Mouse (Mus musculus): ENCODE data around the gene Mindy1. TPM values are rescaled to one million over a fixed set of nuclear protein-coding genes. Genes with fewer than 3 reads are reported as not detected.

Mindy1 gene
- polyA plus RNA-seq, 1 experiment, result 60.3 TPM

GRCm38 (mm10) chr3:95307100-95307499, 26.0 kb downstream of the Mindy1 start, which contains the start of gene Anxa9:
Gene Anxa9, minus strand, starts transcription at chr3:95307176.
- peak within 1 kb of the TSS; percentile 50 for H3K4me3 ChIP-seq (ENCODE audit: control insufficient read depth, low read depth, low read length)
- 0 out of 2 replicates have a peak, but pooled peaks have one; percentile 23 for TF ChIP-seq POLR2A (IDR thresholded peaks at IDR 0.05; ENCODE audit: control insufficient read depth, low read depth, low read length)
- no peak for TF ChIP-seq CTCF (IDR thresholded peaks at IDR 0.05; ENCODE audit: control insufficient read depth, insufficient read depth, insufficient replicate concordance, low read depth, low read length)
- peak within 1 kb of the TSS; percentile 66 for H3K27ac ChIP-seq (ENCODE audit: control insufficient read depth, insufficient read depth, low read depth, low read length)
- H3K27me3 ChIP-seq (ENCODE audit: control insufficient read depth, insufficient read depth, low read length), result no peaks in the 10 kb centered on the region
- H3K4me1 ChIP-seq (ENCODE audit: control insufficient read depth, insufficient read depth, low read length), result peaks cover 6% of the 10 kb centered on the region
- H3K36me3 ChIP-seq (ENCODE audit: control insufficient read depth, insufficient read depth, low read length), result no peaks in the 10 kb centered on the region

GRCm38 (mm10) chr3:95310496-95310895, 29.4 kb downstream of the Mindy1 start:
- H3K27me3 ChIP-seq (ENCODE audit: control insufficient read depth, insufficient read depth, low read length), result no peaks in the 10 kb centered on the region

GRCm38 (mm10) chr3:95310968-95311882, 30.1 kb downstream of the Mindy1 start:
- Histone ChIP-seq H3K27me3 (ENCODE audit: control insufficient read depth, insufficient read depth, low read length) (no peaks in the 10 kb centered on the region), H3K36me3 (ENCODE audit: control insufficient read depth, insufficient read depth, low read length) (no peaks in the 10 kb centered on the region), H3K4me1 (ENCODE audit: control insufficient read depth, insufficient read depth, low read length) (peaks cover 16% of the 10 kb centered on the region), H3K4me3 (ENCODE audit: control insufficient read depth, low read depth, low read length) (no peak overlapping the region), H3K27ac (ENCODE audit: control insufficient read depth, insufficient read depth, low read depth, low read length) (no peak overlapping the region)
- TF ChIP-seq POLR2A (IDR thresholded peaks at IDR 0.05; ENCODE audit: control insufficient read depth, low read depth, low read length), result no peak
- peak; percentile 15; the same call in 1 of the 2 replicates for TF ChIP-seq CTCF (IDR thresholded peaks at IDR 0.05; ENCODE audit: control insufficient read depth, insufficient read depth, insufficient replicate concordance, low read depth, low read length)

More at GRCm38 (mm10) chr3:95310496-95310895, 29.4 kb downstream of the Mindy1 start:
- H3K36me3 ChIP-seq (ENCODE audit: control insufficient read depth, insufficient read depth, low read length), result no peaks in the 10 kb centered on the region
- no peak overlapping the region for H3K27ac ChIP-seq (ENCODE audit: control insufficient read depth, insufficient read depth, low read depth, low read length)
- TF ChIP-seq POLR2A (IDR thresholded peaks at IDR 0.05; ENCODE audit: control insufficient read depth, low read depth, low read length) (no peak), CTCF (IDR thresholded peaks at IDR 0.05; ENCODE audit: control insufficient read depth, insufficient read depth, insufficient replicate concordance, low read depth, low read length) (no peak)
- peaks cover 9% of the 10 kb centered on the region for H3K4me1 ChIP-seq (ENCODE audit: control insufficient read depth, insufficient read depth, low read length)
- H3K4me3 ChIP-seq (ENCODE audit: control insufficient read depth, low read depth, low read length), result no peak overlapping the region

- H3K4me3 ChIP-seq (ENCODE audit: control insufficient read depth, low read depth, low read length), result no peak overlapping the region
- no peaks in the 10 kb centered on the region for H3K36me3 ChIP-seq (ENCODE audit: control insufficient read depth, insufficient read depth, low read length)
- H3K27ac ChIP-seq (ENCODE audit: control insufficient read depth, insufficient read depth, low read depth, low read length), result no peak overlapping the region
- TF ChIP-seq CTCF (IDR thresholded peaks at IDR 0.05; ENCODE audit: control insufficient read depth, insufficient read depth, insufficient replicate concordance, low read depth, low read length) (no peak), POLR2A (IDR thresholded peaks at IDR 0.05; ENCODE audit: control insufficient read depth, low read depth, low read length) (no peak)
- H3K27me3 ChIP-seq (ENCODE audit: control insufficient read depth, insufficient read depth, low read length), result no peaks in the 10 kb centered on the region
- peaks cover 12% of the 10 kb centered on the region for H3K4me1 ChIP-seq (ENCODE audit: control insufficient read depth, insufficient read depth, low read length)
Observed at GRCm38 (mm10) chr3:95312623-95313022, 31.5 kb downstream of the Mindy1 start.

- Histone ChIP-seq H3K4me3 (ENCODE audit: control insufficient read depth, low read depth, low read length) (no peak overlapping the region), H3K27ac (ENCODE audit: control insufficient read depth, insufficient read depth, low read depth, low read length) (no peak overlapping the region), H3K27me3 (ENCODE audit: control insufficient read depth, insufficient read depth, low read length) (no peaks in the 10 kb centered on the region), H3K36me3 (ENCODE audit: control insufficient read depth, insufficient read depth, low read length) (no peaks in the 10 kb centered on the region), H3K4me1 (ENCODE audit: control insufficient read depth, insufficient read depth, low read length) (peaks cover 12% of the 10 kb centered on the region)
- TF ChIP-seq POLR2A (IDR thresholded peaks at IDR 0.05; ENCODE audit: control insufficient read depth, low read depth, low read length) (no peak), CTCF (IDR thresholded peaks at IDR 0.05; ENCODE audit: control insufficient read depth, insufficient read depth, insufficient replicate concordance, low read depth, low read length) (no peak)
Observed at GRCm38 (mm10) chr3:95313476-95313875, 32.3 kb downstream of the Mindy1 start.

- Histone ChIP-seq H3K4me1 (ENCODE audit: control insufficient read depth, insufficient read depth, low read length) (peaks cover 12% of the 10 kb centered on the region), H3K36me3 (ENCODE audit: control insufficient read depth, insufficient read depth, low read length) (no peaks in the 10 kb centered on the region), H3K4me3 (ENCODE audit: control insufficient read depth, low read depth, low read length) (no peak overlapping the region), H3K27ac (ENCODE audit: control insufficient read depth, insufficient read depth, low read depth, low read length) (no peak overlapping the region), H3K27me3 (ENCODE audit: control insufficient read depth, insufficient read depth, low read length) (no peaks in the 10 kb centered on the region)
- TF ChIP-seq POLR2A (IDR thresholded peaks at IDR 0.05; ENCODE audit: control insufficient read depth, low read depth, low read length) (no peak), CTCF (IDR thresholded peaks at IDR 0.05; ENCODE audit: control insufficient read depth, insufficient read depth, insufficient replicate concordance, low read depth, low read length) (no peak)
Observed at GRCm38 (mm10) chr3:95314075-95314474, 32.9 kb downstream of the Mindy1 start.

GRCm38 (mm10) chr3:95314486-95315093, 33.4 kb downstream of the Mindy1 start, which contains the start of gene Cers2:
Gene Cers2, plus strand, starts transcription at chr3:95314791.
- Histone ChIP-seq H3K27me3 (ENCODE audit: control insufficient read depth, insufficient read depth, low read length) (no peaks in the 10 kb centered on the region), H3K36me3 (ENCODE audit: control insufficient read depth, insufficient read depth, low read length) (no peaks in the 10 kb centered on the region), H3K4me1 (ENCODE audit: control insufficient read depth, insufficient read depth, low read length) (peaks cover 12% of the 10 kb centered on the region), H3K4me3 (ENCODE audit: control insufficient read depth, low read depth, low read length) (peak within 1 kb of the TSS; percentile 90), H3K27ac (ENCODE audit: control insufficient read depth, insufficient read depth, low read depth, low read length) (peak within 1 kb of the TSS; percentile 90)
- no peak for TF ChIP-seq POLR2A (IDR thresholded peaks at IDR 0.05; ENCODE audit: control insufficient read depth, low read depth, low read length)
- no peak for TF ChIP-seq CTCF (IDR thresholded peaks at IDR 0.05; ENCODE audit: control insufficient read depth, insufficient read depth, insufficient replicate concordance, low read depth, low read length)
